Mouse (Mus musculus) heart, adult 18-20 months (tissue): Measurements from ENCODE around the gene Ticam1. TPM values are rescaled to one million over a fixed set of nuclear protein-coding genes. Genes with fewer than 3 reads are reported as not detected.

Experiments
- microRNA-seq, 2 experiments: library from miRNA; unstranded; fragments of <30 nt; microRNA quantifications; one replicate each; pipeline ENCODE4 v1.2.0; 2022
- total RNA-seq, 2 experiments: library from RNA; stranded (reverse); gene quantifications; 2 replicates each; pipeline ENCODE4 v1.2.3; 2021

Gene Ticam1
- total RNA-seq, 2 experiments from 2014 or later: 9.1 to 9.2 TPM

Small RNAs within 50 kb of the gene (microRNA-seq; reads per million reads assigned to microRNA genes)
- gene Mir7b: 7.2 to 7.8 reads per million in 2 experiments

Other genes starting within 250 kb of the Ticam1 start
- 10 to 100 TPM; 11.7 to 13.7 TPM for gene Sh3gl1, start 240.2 kb downstream of the Ticam1 start, total RNA-seq
- gene Chaf1a, start 236.3 kb downstream of the Ticam1 start, total RNA-seq: 1 to 10 TPM; 1.1 to 1.3 TPM
- 10 to 100 TPM; 51.4 to 57.0 TPM for gene Ubxn6, start 201.8 kb downstream of the Ticam1 start, total RNA-seq
- gene Hdgfl2, start 197.2 kb downstream of the Ticam1 start, total RNA-seq: 10 to 100 TPM; 30.6 to 37.2 TPM
- gene Plin4, start 167.0 kb downstream of the Ticam1 start, total RNA-seq: 100 to 1,000 TPM; 118 to 175 TPM
- 100 to 1,000 TPM; 166 TPM for gene Plin5, start 159.2 kb downstream of the Ticam1 start, total RNA-seq
- gene Lrg1, start 154.8 kb downstream of the Ticam1 start, total RNA-seq: 10 to 100 TPM; 56.2 to 65.4 TPM
- 10 to 100 TPM; 12.5 to 13.5 TPM for gene Sema6b, start 136.4 kb downstream of the Ticam1 start, total RNA-seq
- 1 to 10 TPM; 1.3 to 1.5 TPM for gene Tnfaip8l1, start 114.3 kb downstream of the Ticam1 start, total RNA-seq
- 10 to 100 TPM; 25.4 to 26.1 TPM for gene Mydgf, start 92.9 kb downstream of the Ticam1 start, total RNA-seq
- 10 to 100 TPM; 43.7 to 44.3 TPM for gene Dpp9, start 57.9 kb downstream of the Ticam1 start, total RNA-seq
- 100 to 1,000 TPM; 115 to 117 TPM for gene Fem1a, start 20.0 kb downstream of the Ticam1 start, total RNA-seq
- gene Plin3, start 16.1 kb upstream of the Ticam1 start, total RNA-seq: 100 to 1,000 TPM; 178 to 190 TPM
- not detected for gene Arrdc5, start 23.5 kb upstream of the Ticam1 start, total RNA-seq
- gene Uhrf1, start 26.5 kb upstream of the Ticam1 start, total RNA-seq: 1 to 10 TPM; 1.4 to 2.5 TPM
- gene Kdm4b, start 49.3 kb upstream of the Ticam1 start, total RNA-seq: 10 to 100 TPM; 29.6 to 30.3 TPM
- gene Ptprs, start 199.7 kb upstream of the Ticam1 start, total RNA-seq: 10 to 100 TPM; 50.3 to 54.3 TPM
- gene Znrf4, start 235.6 kb upstream of the Ticam1 start, total RNA-seq: not detected